Mouse (Mus musculus): ENCODE data around the gene Lss. TPM values are rescaled to one million over a fixed set of nuclear protein-coding genes. Genes with fewer than 3 reads are reported as not detected.

The Lss gene
- polyA plus RNA-seq, 1 experiment from 2014 or later = 45.2 TPM

DNA sequence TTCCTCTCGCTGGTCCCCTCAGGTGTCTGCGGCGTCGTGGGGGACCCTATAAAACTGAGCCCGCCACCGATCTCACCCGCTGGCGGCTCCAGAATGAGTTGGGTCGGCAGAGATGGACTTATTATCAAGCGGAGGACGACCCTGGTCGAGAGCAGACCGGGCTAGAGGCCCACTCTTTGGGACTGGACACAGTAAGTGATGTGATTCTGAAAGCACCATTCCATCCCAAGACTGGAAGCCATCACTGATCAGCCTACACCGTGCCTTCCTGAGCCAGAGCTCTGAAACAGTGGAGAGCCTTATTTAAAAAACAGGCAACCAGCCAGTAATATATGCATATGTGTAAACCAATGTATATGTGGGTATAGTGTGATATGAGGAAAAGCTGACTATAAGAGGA is 440 bp downstream of the Lss start:
- peak overlapping the region; percentile 86 for H3K27ac ChIP-seq
- peak overlapping the region; percentile 87 for H3K9ac ChIP-seq (replicated peaks)
- H3K9me3 ChIP-seq = no peaks in the 10 kb centered on the region
- WGBS = 2% methylated on average over 14 of the region's 14 CpGs
- H3K4me1 ChIP-seq (replicated peaks) = peaks cover 34% of the 10 kb centered on the region
- ATAC-seq = peak; percentile 59; the same call in 1 of the 2 replicates
- peaks cover 36% of the 10 kb centered on the region for H3K36me3 ChIP-seq
- H3K4me2 ChIP-seq (replicated peaks) = peak overlapping the region; percentile 86
- no peaks in the 10 kb centered on the region for H3K27me3 ChIP-seq
- H3K4me3 ChIP-seq (replicated peaks) = peak overlapping the region; percentile 79

DNA sequence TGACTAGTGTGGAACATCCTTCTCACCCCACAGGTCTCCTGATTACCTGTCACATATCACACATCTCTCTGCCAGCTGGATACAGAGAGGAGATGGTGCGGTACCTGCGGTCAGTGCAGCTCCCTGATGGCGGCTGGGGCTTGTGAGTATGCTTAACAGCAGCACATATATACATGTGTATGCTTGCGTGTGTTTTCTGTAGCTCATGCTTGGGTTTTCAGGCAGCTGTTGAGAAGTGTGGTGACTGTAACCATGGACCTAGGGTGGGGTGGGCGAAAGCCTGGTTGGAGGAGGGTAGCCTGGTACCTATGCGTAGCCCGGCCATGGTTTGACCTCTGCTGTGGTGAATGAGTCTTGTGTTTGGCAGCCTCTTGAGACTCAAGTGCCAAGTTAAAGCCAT is 4.1 kb downstream of the Lss start:
- Histone ChIP-seq H3K4me1 (replicated peaks) (peaks cover 33% of the 10 kb centered on the region), H3K9me3 (no peaks in the 10 kb centered on the region), H3K9ac (replicated peaks) (no peak overlapping the region), H3K4me2 (replicated peaks) (no peak overlapping the region), H3K4me3 (replicated peaks) (no peak overlapping the region), H3K27ac (no peak overlapping the region), H3K27me3 (no peaks in the 10 kb centered on the region), H3K36me3 (peaks cover 71% of the 10 kb centered on the region)
- no peak for ATAC-seq
- WGBS = 97% methylated on average over 7 of the region's 7 CpGs

- Histone ChIP-seq H3K4me1 (replicated peaks) (peaks cover 20% of the 10 kb centered on the region), H3K27ac (no peak overlapping the region), H3K9ac (replicated peaks) (no peak overlapping the region), H3K36me3 (peaks cover 92% of the 10 kb centered on the region), H3K4me3 (replicated peaks) (no peak overlapping the region), H3K27me3 (no peaks in the 10 kb centered on the region), H3K9me3 (no peaks in the 10 kb centered on the region), H3K4me2 (replicated peaks) (no peak overlapping the region)
- 88% methylated on average over 9 of the region's 9 CpGs for WGBS
- ATAC-seq = no peak
Observed at GRCm38 (mm10) chr10:76537619-76538018, 6.2 kb downstream of the Lss start.

GRCm38 (mm10) chr10:76541336-76542085 is 10.1 kb downstream of the Lss start:
- Histone ChIP-seq H3K9me3 (no peaks in the 10 kb centered on the region), H3K27me3 (no peaks in the 10 kb centered on the region), H3K4me3 (replicated peaks) (no peak overlapping the region), H3K4me2 (replicated peaks) (no peak overlapping the region), H3K27ac (no peak overlapping the region), H3K9ac (replicated peaks) (no peak overlapping the region), H3K36me3 (peaks cover 99% of the 10 kb centered on the region), H3K4me1 (replicated peaks) (no peaks in the 10 kb centered on the region)
- 97% methylated on average over 11 of the region's 11 CpGs for WGBS
- no peak for ATAC-seq

DNA sequence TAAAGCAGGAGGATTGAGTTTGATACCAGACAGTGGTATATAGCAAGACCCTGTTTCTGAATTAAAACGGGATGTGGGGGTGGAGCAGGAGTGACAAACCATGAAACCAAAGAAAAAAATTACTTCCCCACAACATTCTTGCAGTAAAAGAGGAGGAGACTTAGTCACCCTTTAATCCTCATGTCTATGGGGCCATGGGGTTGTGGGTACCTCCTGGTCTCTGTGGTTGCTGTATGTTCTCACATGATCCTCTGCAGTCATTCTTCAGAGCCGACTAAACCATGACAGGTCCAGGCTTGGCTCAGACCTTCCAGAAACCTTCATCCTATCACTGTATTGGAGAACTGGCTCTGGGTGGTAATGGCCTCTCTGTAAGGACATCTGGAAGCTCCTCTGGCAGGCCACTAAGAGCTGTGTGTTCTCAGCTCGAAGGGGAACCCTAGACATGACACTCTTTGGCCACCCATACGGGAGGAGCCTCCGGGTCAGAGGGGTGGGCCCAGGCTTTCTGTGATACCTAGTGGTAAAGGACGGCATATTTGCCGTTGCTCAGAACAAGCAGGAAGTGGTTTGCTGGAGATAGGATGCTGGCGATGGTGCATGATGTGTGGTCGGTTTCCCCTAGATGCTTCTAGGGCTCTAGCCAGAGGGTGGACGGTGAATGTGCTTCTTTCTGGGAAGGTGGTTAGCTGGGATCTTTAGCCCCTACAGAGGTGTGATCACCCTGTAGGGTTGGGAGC is 11.4 kb downstream of the Lss start:
- 92% methylated on average over 10 of the region's 10 CpGs for WGBS
- H3K9ac ChIP-seq (replicated peaks) = no peak overlapping the region
- ATAC-seq = no peak

DNA sequence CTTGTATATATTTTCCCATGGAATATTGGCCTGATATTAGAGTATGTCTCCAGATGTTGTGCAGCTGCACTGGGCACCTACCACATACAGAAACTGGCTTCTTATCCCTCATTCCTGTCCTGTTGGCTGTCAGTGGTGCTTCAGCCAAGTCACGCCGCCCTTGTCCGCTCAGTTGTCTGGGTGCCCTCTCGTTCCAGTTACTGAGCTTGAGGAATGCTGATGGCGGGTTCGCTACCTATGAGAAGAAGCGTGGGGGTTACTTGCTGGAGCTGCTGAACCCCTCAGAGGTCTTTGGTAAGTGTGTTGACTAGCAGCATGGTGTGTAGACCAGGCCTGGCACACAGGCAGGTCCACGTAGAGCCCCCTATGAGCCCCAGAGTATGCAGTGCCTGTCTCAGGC is 15.2 kb downstream of the Lss start:
- H3K9me3 ChIP-seq = no peaks in the 10 kb centered on the region
- no peak overlapping the region for H3K9ac ChIP-seq (replicated peaks)
- H3K36me3 ChIP-seq = peaks cover 100% of the 10 kb centered on the region
- no peaks in the 10 kb centered on the region for H3K27me3 ChIP-seq
- no peak overlapping the region for H3K4me3 ChIP-seq (replicated peaks)
- 91% methylated on average over 8 of the region's 8 CpGs for WGBS
- no peak overlapping the region for H3K27ac ChIP-seq
- ATAC-seq = no peak
- no peaks in the 10 kb centered on the region for H3K4me1 ChIP-seq (replicated peaks)
- no peak overlapping the region for H3K4me2 ChIP-seq (replicated peaks)

More for the DNA sequence above, 11.4 kb downstream of the Lss start:
- H3K9me3 ChIP-seq = no peaks in the 10 kb centered on the region
- no peak overlapping the region for H3K4me2 ChIP-seq (replicated peaks)
- H3K4me3 ChIP-seq (replicated peaks) = no peak overlapping the region
- H3K27ac ChIP-seq = no peak overlapping the region
- H3K4me1 ChIP-seq (replicated peaks) = no peaks in the 10 kb centered on the region
- peaks cover 99% of the 10 kb centered on the region for H3K36me3 ChIP-seq
- H3K27me3 ChIP-seq = no peaks in the 10 kb centered on the region

GRCm38 (mm10) chr10:76548218-76548617 is 16.8 kb downstream of the Lss start:
- Histone ChIP-seq H3K27me3 (no peaks in the 10 kb centered on the region), H3K36me3 (peaks cover 100% of the 10 kb centered on the region), H3K27ac (no peak overlapping the region), H3K4me1 (replicated peaks) (no peaks in the 10 kb centered on the region), H3K9me3 (no peaks in the 10 kb centered on the region), H3K4me3 (replicated peaks) (no peak overlapping the region), H3K9ac (replicated peaks) (no peak overlapping the region), H3K4me2 (replicated peaks) (no peak overlapping the region)
- ATAC-seq = no peak
- WGBS = 95% methylated on average over 8 of the region's 8 CpGs

GRCm38 (mm10) chr10:76550458-76550857 is 19.1 kb downstream of the Lss start:
- Histone ChIP-seq H3K9me3 (no peaks in the 10 kb centered on the region), H3K4me2 (replicated peaks) (no peak overlapping the region), H3K27me3 (no peaks in the 10 kb centered on the region), H3K4me1 (replicated peaks) (no peaks in the 10 kb centered on the region), H3K27ac (no peak overlapping the region), H3K4me3 (replicated peaks) (no peak overlapping the region), H3K36me3 (peaks cover 97% of the 10 kb centered on the region), H3K9ac (replicated peaks) (no peak overlapping the region)
- 90% methylated on average over 5 of the region's 5 CpGs for WGBS
- ATAC-seq = no peak

- WGBS = 81% methylated on average over 3 of the region's 3 CpGs
Observed at GRCm38 (mm10) chr10:76551556-76551955, 20.2 kb downstream of the Lss start.

GRCm38 (mm10) chr10:76554061-76554460 is 22.7 kb downstream of the Lss start:
- no peak for ATAC-seq
- no peak overlapping the region for H3K4me3 ChIP-seq (replicated peaks)
- H3K9ac ChIP-seq (replicated peaks) = no peak overlapping the region
- peaks cover 73% of the 10 kb centered on the region for H3K36me3 ChIP-seq
- 91% methylated on average over 5 of the region's 5 CpGs for WGBS
- no peaks in the 10 kb centered on the region for H3K27me3 ChIP-seq
- no peaks in the 10 kb centered on the region for H3K4me1 ChIP-seq (replicated peaks)
- no peak overlapping the region for H3K4me2 ChIP-seq (replicated peaks)
- H3K27ac ChIP-seq = no peak overlapping the region
- H3K9me3 ChIP-seq = no peaks in the 10 kb centered on the region

More at GRCm38 (mm10) chr10:76551556-76551955, 20.2 kb downstream of the Lss start:
- Histone ChIP-seq H3K4me2 (replicated peaks) (no peak overlapping the region), H3K27ac (no peak overlapping the region), H3K4me3 (replicated peaks) (no peak overlapping the region), H3K4me1 (replicated peaks) (no peaks in the 10 kb centered on the region), H3K36me3 (peaks cover 93% of the 10 kb centered on the region), H3K27me3 (no peaks in the 10 kb centered on the region), H3K9me3 (no peaks in the 10 kb centered on the region), H3K9ac (replicated peaks) (no peak overlapping the region)
- ATAC-seq = no peak

DNA sequence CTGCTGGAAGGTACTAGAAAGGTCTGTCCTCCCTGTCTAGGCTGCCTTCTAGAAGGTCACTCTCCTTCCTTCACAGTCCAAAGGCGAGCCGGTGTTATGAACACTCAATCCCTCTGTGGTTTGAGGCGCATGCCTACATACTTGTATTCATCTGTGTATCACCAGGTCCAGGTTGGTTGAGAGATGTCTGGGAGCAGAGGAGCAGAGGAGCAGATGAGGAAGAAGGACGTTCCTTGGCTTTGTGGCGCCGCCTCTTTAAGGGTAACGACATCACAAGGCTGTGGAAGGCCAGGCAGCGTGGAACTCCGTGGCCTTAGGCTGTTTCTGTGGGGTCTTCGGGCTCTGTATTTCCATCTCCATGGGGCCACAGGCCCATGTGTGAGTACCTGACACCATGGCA is 30.6 kb downstream of the Lss start, which contains the start of gene Spatc1l:
Gene Spatc1l (plus strand): TSS at position 301 of the 400 bp plus-strand sequence.
- no peak within 1 kb of the TSS for H3K4me3 ChIP-seq (replicated peaks)
- no peaks in the 10 kb centered on the region for H3K4me1 ChIP-seq (replicated peaks)
- H3K36me3 ChIP-seq = 0 out of 2 replicates have a peak, but pooled peaks cover 4% of the 10 kb centered on the region
- H3K9ac ChIP-seq (replicated peaks) = no peak within 1 kb of the TSS
- WGBS = 94% methylated on average over 10 of the region's 10 CpGs
- H3K4me2 ChIP-seq (replicated peaks) = no peak within 1 kb of the TSS
- H3K27me3 ChIP-seq = no peaks in the 10 kb centered on the region
- no peak for ATAC-seq
- no peak within 1 kb of the TSS for H3K27ac ChIP-seq
- no peaks in the 10 kb centered on the region for H3K9me3 ChIP-seq

- ATAC-seq = no peak
- no peaks in the 10 kb centered on the region for H3K36me3 ChIP-seq
- no peaks in the 10 kb centered on the region for H3K4me1 ChIP-seq (replicated peaks)
- H3K9ac ChIP-seq (replicated peaks) = no peak overlapping the region
- no peak overlapping the region for H3K4me3 ChIP-seq (replicated peaks)
- no peaks in the 10 kb centered on the region for H3K27me3 ChIP-seq
- WGBS = 93% methylated on average over 22 of the region's 22 CpGs
- no peaks in the 10 kb centered on the region for H3K9me3 ChIP-seq
- H3K4me2 ChIP-seq (replicated peaks) = no peak overlapping the region
- no peak overlapping the region for H3K27ac ChIP-seq
Observed at GRCm38 (mm10) chr10:76569996-76570685, 38.8 kb downstream of the Lss start.

Data from midbrain, embryonic 13.5 days (tissue).